Mouse (Mus musculus): ENCODE results near the gene Gbx1. TPM values are rescaled to one million over a fixed set of nuclear protein-coding genes. Genes with fewer than 3 reads are reported as not detected.
A peak's percentile ranks its signal among the peaks of the same experiment; 100 is the strongest.

The Gbx1 gene
- polyA plus RNA-seq, 1 experiment from 2014 or later, result 0.09 TPM

DNA sequence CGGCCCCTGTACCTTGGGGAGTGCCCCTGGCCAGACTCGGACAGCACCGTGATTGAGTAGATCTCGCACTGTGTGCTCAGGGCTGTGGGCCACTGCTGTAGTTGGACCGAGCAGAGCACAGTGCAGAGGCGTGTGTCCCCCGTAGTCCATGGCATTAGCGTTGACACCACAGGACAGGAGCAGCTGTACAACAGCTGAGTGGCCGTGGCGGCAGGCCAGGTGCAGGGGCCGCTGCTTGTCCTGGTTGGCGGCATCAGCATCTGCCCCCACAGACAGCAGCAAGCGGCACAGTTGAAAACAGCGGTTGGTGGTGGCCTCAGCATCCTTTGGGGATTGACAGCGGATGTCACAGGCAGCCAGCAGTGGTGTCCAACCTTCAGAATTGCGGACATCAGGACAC lies 10.6 kb upstream of the Gbx1 start:
- no peak overlapping the region for H3K4me3 ChIP-seq
- H3K36me3 ChIP-seq (replicated peaks), result no peaks in the 10 kb centered on the region
- 0 out of 2 replicates have a peak overlapping the region, but pooled peaks have one; percentile 36 for H3K27ac ChIP-seq
- no peak for DNase-seq (ENCODE audit: extremely low spot score, low spot score)
- 71% methylated on average over 16 of the region's 16 CpGs for WGBS
- no peaks in the 10 kb centered on the region for H3K9me3 ChIP-seq
- peaks cover 42% of the 10 kb centered on the region for H3K27me3 ChIP-seq (ENCODE audit: poor library complexity, severe bottlenecking)
- H3K4me1 ChIP-seq, result peaks cover 39% of the 10 kb centered on the region

DNA sequence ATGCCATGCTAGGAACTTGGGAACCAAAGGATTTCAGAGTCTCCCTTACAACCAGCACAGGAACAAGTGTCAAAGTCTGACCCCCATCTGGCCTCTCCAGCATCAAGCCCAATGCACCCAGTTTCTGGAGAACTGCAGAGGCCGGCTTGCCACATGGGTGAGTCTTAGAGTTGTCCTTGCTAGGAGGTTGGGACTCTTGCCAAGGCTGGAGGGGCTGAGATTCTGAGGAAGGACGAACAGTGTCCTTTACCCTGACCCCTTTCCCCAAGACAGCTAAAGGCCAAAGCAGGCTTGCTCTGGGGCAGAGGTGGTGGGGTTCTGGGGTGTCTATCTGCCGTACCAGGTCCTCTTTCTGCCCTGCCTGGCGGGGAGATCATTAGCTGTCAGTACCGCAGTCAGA lies 9.5 kb upstream of the Gbx1 start:
- peaks cover 53% of the 10 kb centered on the region for H3K27me3 ChIP-seq (ENCODE audit: poor library complexity, severe bottlenecking)

DNA sequence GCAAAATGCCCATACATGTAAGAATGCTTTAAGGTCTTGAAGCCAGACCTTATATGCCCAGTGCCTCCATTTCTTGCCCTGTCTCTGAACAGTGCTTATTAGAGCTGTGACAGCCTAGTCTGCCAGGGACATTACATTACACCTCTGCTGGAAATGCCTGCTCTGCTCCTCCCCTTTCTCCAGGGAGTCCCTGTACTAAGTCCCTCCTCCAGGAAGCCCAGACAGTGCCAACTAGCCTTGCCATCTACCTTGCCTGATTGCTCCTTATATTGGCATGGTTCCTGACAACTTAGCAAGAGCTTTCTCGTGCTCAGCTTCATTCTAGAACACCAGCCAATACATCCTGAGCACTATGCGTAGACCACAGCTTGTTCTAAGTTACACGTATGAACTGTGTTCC lies 8.7 kb upstream of the Gbx1 start:
- Histone ChIP-seq H3K27me3 (ENCODE audit: poor library complexity, severe bottlenecking) (peaks cover 56% of the 10 kb centered on the region), H3K27ac (no peak overlapping the region), H3K9me3 (no peaks in the 10 kb centered on the region), H3K4me3 (no peak overlapping the region), H3K4me1 (peaks cover 31% of the 10 kb centered on the region), H3K36me3 (replicated peaks) (no peaks in the 10 kb centered on the region)
- no peak for DNase-seq (ENCODE audit: extremely low spot score, low spot score)
- 84% methylated on average over 3 of the region's 3 CpGs for WGBS

More for the DNA sequence above, 9.5 kb upstream of the Gbx1 start:
- H3K4me1 ChIP-seq, result peaks cover 39% of the 10 kb centered on the region
- no peak overlapping the region for H3K27ac ChIP-seq
- H3K4me3 ChIP-seq, result no peak overlapping the region
- H3K9me3 ChIP-seq, result no peaks in the 10 kb centered on the region
- WGBS, result 85% methylated on average over 5 of the region's 5 CpGs
- DNase-seq (ENCODE audit: extremely low spot score, low spot score), result no peak
- H3K36me3 ChIP-seq (replicated peaks), result no peaks in the 10 kb centered on the region

DNA sequence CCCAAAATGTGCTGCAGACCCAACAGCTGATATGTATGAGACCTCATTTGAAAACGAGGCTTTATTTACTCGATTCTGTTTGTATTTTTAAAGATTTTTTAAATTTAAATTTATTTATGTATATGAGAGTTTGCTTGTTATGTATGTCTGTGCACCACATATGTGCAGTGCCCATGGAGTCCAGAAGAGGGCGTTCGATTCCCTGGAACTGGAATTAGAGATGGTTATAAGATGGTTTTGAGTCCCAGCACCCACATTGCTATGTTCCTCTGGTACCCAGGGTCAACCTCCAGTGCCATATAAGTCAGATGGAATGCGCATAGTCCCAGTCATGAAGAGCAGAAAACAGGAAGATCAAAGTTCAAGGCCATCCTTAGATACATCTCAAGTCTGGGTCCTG lies 7.3 kb upstream of the Gbx1 start:
- Histone ChIP-seq H3K9me3 (no peaks in the 10 kb centered on the region), H3K27me3 (ENCODE audit: poor library complexity, severe bottlenecking) (peaks cover 61% of the 10 kb centered on the region), H3K4me3 (no peak overlapping the region), H3K36me3 (replicated peaks) (no peaks in the 10 kb centered on the region), H3K27ac (no peak overlapping the region), H3K4me1 (peaks cover 35% of the 10 kb centered on the region)
- DNase-seq (ENCODE audit: extremely low spot score, low spot score), result no peak
- WGBS, result 59% methylated on average over 5 of the region's 5 CpGs

DNA sequence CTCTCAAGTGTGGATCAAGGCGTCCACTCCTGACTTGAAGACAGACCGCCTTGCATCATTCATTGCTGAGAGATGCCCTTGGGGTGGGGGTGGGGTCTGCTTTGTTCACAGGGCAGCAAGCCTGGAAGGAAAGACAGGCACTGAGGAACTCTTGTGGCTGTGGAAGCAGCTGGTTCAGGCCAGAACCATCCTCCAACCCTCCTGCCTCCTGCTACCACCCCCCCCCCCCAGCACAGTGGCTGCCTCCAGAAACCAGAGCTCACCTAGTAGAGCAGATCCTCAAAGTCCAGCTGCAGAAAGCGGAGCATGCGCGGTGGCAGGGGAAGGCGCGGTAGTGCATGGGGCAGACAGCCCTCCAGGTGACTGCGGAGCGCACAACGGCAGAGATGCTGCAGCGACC lies 6.4 kb upstream of the Gbx1 start:
- Histone ChIP-seq H3K27ac (no peak overlapping the region), H3K4me1 (peaks cover 38% of the 10 kb centered on the region), H3K27me3 (ENCODE audit: poor library complexity, severe bottlenecking) (peaks cover 68% of the 10 kb centered on the region), H3K9me3 (no peaks in the 10 kb centered on the region), H3K4me3 (no peak overlapping the region), H3K36me3 (replicated peaks) (no peaks in the 10 kb centered on the region)
- no peak for DNase-seq (ENCODE audit: extremely low spot score, low spot score)
- 58% methylated on average over 11 of the region's 11 CpGs for WGBS

DNA sequence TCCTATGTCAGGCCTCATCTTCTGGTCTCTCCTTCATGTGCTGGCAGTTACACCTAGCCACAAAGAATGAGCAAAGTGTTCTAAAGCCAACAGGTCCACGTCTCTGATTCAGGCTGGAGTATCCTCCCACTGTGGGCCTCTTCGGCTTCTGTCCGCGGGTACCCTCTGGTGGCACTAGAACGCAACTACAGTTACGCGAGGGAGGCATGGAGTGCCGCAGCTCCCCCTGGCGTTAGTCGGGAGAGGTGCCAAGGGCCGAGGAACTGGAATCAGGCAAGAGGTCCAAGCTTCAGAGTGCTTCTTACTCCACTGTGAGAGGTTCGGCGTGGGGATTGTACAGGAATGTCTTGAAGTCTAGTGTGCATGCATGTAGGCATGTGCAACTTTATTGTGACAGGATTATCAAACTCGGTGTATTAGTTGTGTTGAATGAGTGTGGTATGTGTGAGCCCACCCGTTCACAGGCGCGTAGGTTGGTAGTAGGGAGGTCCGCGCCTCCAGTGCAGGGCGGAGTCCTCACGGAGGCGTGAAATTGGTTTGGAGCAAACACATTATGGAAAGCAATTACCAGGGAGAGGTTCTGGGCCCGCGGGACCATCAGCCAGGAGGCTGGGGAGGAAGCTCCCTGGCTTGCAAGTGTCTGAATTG lies 3.2 kb upstream of the Gbx1 start:
- WGBS, result 23% methylated on average over 24 of the region's 24 CpGs
- Histone ChIP-seq H3K27ac (no peak overlapping the region), H3K4me1 (peaks cover 51% of the 10 kb centered on the region), H3K27me3 (ENCODE audit: poor library complexity, severe bottlenecking) (peaks cover 89% of the 10 kb centered on the region), H3K36me3 (replicated peaks) (no peaks in the 10 kb centered on the region), H3K4me3 (no peak overlapping the region; the same call in 1 of the 2 replicates), H3K9me3 (no peaks in the 10 kb centered on the region)
- DNase-seq (ENCODE audit: extremely low spot score, low spot score), result peak; percentile 89

DNA sequence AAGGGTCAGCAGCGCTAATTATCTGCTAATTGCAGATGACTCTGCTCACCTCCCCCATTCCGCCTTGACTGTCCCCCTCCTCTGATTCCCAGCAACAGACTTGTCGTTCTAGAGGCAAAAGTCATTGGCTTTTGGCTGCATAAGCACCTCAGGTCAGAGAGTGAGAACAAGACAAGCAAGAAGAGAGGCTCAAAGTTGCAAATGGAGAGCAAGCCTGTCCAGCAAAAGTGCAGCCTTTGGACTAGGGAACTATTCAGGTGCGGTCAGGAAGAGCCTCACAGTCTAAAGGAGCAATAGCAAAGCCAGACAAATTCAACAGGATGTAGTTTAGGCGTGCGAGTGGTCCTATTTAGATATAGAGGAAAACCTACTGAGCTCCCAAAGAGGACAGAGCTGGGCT lies 778 bp upstream of the Gbx1 start:
- WGBS, result 13% methylated on average over 6 of the region's 6 CpGs
- no peak for DNase-seq (ENCODE audit: extremely low spot score, low spot score)
- H3K36me3 ChIP-seq (replicated peaks), result no peaks in the 10 kb centered on the region
- peaks cover 60% of the 10 kb centered on the region for H3K4me1 ChIP-seq
- no peaks in the 10 kb centered on the region for H3K9me3 ChIP-seq
- H3K27me3 ChIP-seq (ENCODE audit: poor library complexity, severe bottlenecking), result peaks cover 100% of the 10 kb centered on the region
- H3K4me3 ChIP-seq, result no peak overlapping the region; the same call in 1 of the 2 replicates
- no peak overlapping the region for H3K27ac ChIP-seq

DNA sequence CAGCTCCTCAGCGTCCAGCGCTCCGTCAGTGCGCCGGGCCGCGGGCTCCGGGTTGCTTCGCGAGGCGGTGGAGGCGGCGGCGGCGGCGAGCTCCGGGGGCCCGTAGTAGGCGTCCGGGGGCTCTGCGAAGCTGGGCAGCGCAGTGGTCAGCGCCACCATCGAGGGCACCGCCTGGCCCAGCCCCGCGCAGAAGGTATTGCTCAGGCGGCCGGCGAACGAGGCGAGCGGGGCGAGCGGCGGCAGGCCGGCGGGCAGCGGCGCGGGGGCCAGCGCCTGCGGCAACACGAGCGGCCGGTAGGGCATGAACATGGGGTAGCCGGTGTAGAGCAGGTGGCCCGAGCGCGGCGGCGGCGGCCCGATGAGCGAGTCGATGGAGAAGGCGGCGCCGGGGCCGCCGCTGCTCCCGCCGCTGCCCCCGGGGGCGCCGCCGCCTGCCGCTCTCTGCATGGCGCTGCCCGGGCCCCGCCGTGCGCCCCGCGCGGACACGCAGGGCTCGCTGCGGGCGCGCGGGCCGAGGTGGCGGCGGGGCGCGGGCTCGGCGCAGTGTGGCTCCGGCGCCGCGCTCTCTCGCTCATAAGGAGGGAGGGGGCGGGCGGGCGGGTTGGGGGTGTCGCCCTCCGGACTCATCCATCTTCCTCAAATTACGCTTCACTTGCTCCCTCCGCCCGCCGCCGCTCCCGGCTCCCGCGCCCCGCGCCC lies 663 bp downstream of the Gbx1 start:
- no peaks in the 10 kb centered on the region for H3K36me3 ChIP-seq (replicated peaks)
- H3K27me3 ChIP-seq (ENCODE audit: poor library complexity, severe bottlenecking), result peaks cover 100% of the 10 kb centered on the region
- H3K4me1 ChIP-seq, result peaks cover 60% of the 10 kb centered on the region
- DNase-seq (ENCODE audit: extremely low spot score, low spot score), result no peak
- under 1% methylated on average over 91 of the region's 109 CpGs for WGBS
- peak overlapping the region; percentile 56 for H3K4me3 ChIP-seq
- no peaks in the 10 kb centered on the region for H3K9me3 ChIP-seq
- H3K27ac ChIP-seq, result peak overlapping the region; percentile 74

DNA sequence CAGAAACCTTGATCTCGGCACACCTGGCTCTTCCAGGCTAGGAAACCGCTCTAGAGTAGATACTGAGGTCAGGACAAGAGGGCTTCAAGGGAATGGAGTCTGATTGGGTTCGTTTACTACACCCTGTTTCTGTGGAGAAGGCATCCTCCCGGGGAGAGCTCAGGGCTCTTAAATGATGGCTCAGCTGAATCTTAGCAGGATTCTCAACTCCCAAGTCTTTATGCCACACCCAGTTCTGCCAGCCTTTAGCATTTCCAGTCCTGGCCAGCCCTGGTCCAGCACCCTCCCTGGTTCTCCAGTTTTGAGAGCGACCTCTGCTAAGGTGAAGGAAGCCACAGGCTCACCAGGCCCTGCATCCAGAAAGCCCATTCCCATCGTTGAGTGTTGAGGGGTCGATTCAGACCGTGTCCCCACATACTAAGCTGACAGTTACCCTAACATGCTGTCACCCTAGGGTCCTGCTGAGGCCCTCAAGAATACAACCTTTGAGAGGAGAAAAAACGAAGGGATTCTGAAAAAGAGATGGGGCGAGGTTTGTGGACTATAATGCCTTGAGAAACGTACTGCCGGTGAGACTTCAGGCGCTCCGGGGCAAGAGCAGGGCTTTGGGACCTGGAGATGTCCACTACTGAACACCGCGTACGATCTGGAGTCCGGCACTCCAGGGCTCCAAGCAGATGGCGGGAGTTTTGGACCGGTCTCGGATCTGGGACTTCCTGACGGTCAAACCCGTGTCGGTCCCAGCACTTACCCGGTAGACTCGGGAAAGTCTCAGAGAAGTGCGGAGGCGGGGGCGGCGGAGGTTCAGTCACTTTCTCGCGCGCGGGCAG lies 1.4 kb downstream of the Gbx1 start:
- Histone ChIP-seq H3K9me3 (no peaks in the 10 kb centered on the region), H3K27me3 (ENCODE audit: poor library complexity, severe bottlenecking) (peaks cover 99% of the 10 kb centered on the region), H3K36me3 (replicated peaks) (no peaks in the 10 kb centered on the region), H3K27ac (peak overlapping the region; percentile 74; the same call in 1 of the 2 replicates), H3K4me1 (peaks cover 60% of the 10 kb centered on the region), H3K4me3 (peak overlapping the region; percentile 56)
- WGBS, result 2% methylated on average over 34 of the region's 34 CpGs
- DNase-seq (ENCODE audit: extremely low spot score, low spot score), result peak; percentile 37

DNA sequence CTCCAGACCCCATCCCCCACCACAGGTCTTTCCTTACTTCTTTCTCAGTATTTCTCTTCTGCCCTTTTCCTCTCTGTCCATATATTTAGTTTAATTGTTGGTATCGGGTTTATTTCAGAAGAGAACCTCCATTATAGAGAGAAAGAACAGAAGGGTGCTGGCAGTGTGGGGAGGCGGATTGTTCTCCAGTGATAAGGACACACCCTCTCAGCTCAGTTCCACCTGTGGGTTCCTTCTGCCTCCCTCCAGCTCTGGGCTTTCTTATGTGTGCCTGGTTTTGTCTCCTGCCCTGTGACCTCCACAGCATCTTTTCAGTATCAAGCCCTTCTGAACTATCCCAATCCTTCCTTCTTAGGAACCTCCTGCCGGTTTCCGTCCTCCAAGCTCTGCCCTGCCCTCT lies 2.5 kb downstream of the Gbx1 start:
- Histone ChIP-seq H3K4me3 (no peak overlapping the region), H3K9me3 (no peaks in the 10 kb centered on the region), H3K27me3 (ENCODE audit: poor library complexity, severe bottlenecking) (peaks cover 97% of the 10 kb centered on the region), H3K4me1 (peaks cover 50% of the 10 kb centered on the region), H3K36me3 (replicated peaks) (no peaks in the 10 kb centered on the region), H3K27ac (no peak overlapping the region)
- WGBS, result 11% methylated on average over 4 of the region's 4 CpGs
- DNase-seq (ENCODE audit: extremely low spot score, low spot score), result no peak

DNA sequence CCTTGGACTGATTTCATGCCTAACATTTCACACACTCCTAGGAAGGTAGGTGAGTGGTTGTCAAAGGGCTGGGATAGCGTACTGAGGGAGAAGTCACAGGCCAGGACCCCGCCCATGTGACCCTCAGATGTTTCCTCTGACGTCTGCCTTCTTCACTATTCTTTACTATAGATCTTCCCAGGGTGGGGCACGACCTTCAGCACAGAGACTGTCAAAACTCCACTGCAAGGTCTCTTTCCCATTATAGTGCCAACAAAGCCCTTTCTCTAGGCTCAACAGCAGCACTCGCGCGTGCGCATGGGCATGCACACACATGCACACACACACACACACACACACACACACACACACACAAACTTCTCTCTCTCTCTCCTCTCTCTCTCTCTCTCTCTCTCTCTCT lies 3.2 kb downstream of the Gbx1 start:
- Histone ChIP-seq H3K27ac (no peak overlapping the region), H3K9me3 (no peaks in the 10 kb centered on the region), H3K4me3 (no peak overlapping the region), H3K36me3 (replicated peaks) (no peaks in the 10 kb centered on the region), H3K27me3 (ENCODE audit: poor library complexity, severe bottlenecking) (peaks cover 94% of the 10 kb centered on the region), H3K4me1 (peaks cover 45% of the 10 kb centered on the region)
- no peak for DNase-seq (ENCODE audit: extremely low spot score, low spot score)
- WGBS, result 39% methylated on average over 8 of the region's 8 CpGs

DNA sequence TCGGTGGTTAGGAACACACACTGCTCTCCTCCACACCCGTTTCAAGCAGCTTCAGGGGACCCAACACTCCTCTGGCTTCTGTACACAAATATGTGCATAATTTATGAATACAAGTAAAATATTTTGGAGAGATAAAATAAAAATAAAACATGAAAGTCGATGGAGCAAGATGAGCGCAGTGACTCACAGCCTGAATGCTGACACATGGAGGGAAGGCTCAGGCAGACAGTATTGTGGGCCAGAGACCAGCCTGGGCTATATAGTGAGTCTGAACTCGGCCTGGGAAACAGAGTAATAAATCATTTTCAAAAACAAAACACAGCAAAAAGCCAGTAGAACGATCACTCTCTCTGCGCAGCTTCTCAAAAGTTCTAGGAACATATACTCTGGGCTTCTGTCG lies 5.6 kb downstream of the Gbx1 start:
- Histone ChIP-seq H3K27me3 (ENCODE audit: poor library complexity, severe bottlenecking) (peaks cover 78% of the 10 kb centered on the region), H3K9me3 (no peaks in the 10 kb centered on the region), H3K27ac (no peak overlapping the region), H3K4me3 (no peak overlapping the region), H3K4me1 (peaks cover 33% of the 10 kb centered on the region), H3K36me3 (replicated peaks) (no peaks in the 10 kb centered on the region)
- 66% methylated on average over 8 of the region's 8 CpGs for WGBS
- DNase-seq (ENCODE audit: extremely low spot score, low spot score), result no peak

DNA sequence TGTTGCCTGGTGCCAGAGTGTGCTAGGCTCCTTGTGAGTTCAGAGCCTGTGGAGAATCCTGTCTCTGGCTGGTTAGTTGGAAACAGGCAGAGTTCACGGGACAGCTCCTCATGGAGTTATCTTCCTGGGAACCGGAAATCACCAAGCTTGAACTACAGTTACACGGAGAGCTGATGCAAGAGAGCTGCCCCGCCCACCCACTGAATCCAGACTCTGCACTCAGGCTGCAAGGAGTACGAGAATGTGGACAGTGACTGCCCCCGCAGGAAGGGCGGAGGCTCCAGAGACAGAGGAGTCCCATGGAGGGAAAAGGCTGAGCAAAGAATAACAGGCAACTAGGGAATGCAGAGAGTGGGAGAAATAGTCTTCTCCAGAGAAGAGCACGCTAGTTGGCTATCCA lies 14.7 kb downstream of the Gbx1 start:
- H3K4me3 ChIP-seq, result no peak overlapping the region
- 62% methylated on average over 8 of the region's 8 CpGs for WGBS

More for the DNA sequence above, 14.7 kb downstream of the Gbx1 start:
- Histone ChIP-seq H3K9me3 (peaks cover 3% of the 10 kb centered on the region; the same call in 1 of the 2 replicates), H3K27ac (no peak overlapping the region), H3K27me3 (ENCODE audit: poor library complexity, severe bottlenecking) (peaks cover 31% of the 10 kb centered on the region), H3K4me1 (peaks cover 11% of the 10 kb centered on the region), H3K36me3 (replicated peaks) (no peaks in the 10 kb centered on the region)
- no peak for DNase-seq (ENCODE audit: extremely low spot score, low spot score)

All from forebrain, embryonic 10.5 days (tissue).